Mouse (Mus musculus) forebrain, embryonic 10.5 days (tissue): ENCODE results near the gene Zbtb9. TPM values are rescaled to one million over a fixed set of nuclear protein-coding genes. Genes with fewer than 3 reads are reported as not detected.
A peak's percentile ranks its signal among the peaks of the same experiment; 100 is the strongest.

Experiments
- DNase-seq: peaks from one replicate; pipeline ENCODE4 v3.0.0-alpha.2; 2017; ENCODE audit warnings: low spot score; ENCODE audit errors: extremely low spot score
- H3K27ac ChIP-seq: fragments of 300-500 bp; sonication (generic); 2 replicates; pipeline ENCODE4 v1.5.1; 2016; ENCODE audit warnings: mild to moderate bottlenecking
- H3K27me3 ChIP-seq: fragments of 300-500 bp; sonication (generic); 2 replicates; pipeline ENCODE4 v1.6.1; 2016; ENCODE audit warnings: mild to moderate bottlenecking; ENCODE audit not compliant: poor library complexity, severe bottlenecking
- H3K36me3 ChIP-seq: fragments of 300-500 bp; sonication (generic); replicated peaks from 2 replicates; pipeline ENCODE4 v1.6.1; 2016; ENCODE audit warnings: mild to moderate bottlenecking, moderate library complexity
- H3K4me1 ChIP-seq: fragments of 300-500 bp; sonication (generic); 2 replicates; pipeline ENCODE4 v1.6.1; 2016
- H3K4me3 ChIP-seq: fragments of 300-500 bp; sonication (generic); 2 replicates; pipeline ENCODE4 v1.5.1; 2016; ENCODE audit warnings: mild to moderate bottlenecking, moderate library complexity
- H3K9me3 ChIP-seq: fragments of 300-500 bp; sonication (generic); 2 replicates; pipeline ENCODE4 v1.6.1; 2016; ENCODE audit warnings: mild to moderate bottlenecking, moderate library complexity
- WGBS: fragments of 180-500 bp; shearing (Covaris S2); methylation state at CpG from one replicate; pipeline ENCODE4 v1.1.7; 2016; 5-methylcytosine and 5-hydroxymethylcytosine counted together
- microRNA-seq: library from miRNA; unstranded; fragments of <30 nt; microRNA quantifications from one replicate; pipeline ENCODE4, GENCODE M21; 2017
- polyA plus RNA-seq: library from polyadenylated mRNA; unstranded; fragments of >200 nt; fragmentation: Nextera tagmentation; extraction: Ambion mirVana; gene quantifications from 2 replicates; pipeline ENCODE4 v1.2.1, GENCODE M21; 2016

Gene Zbtb9
- polyA plus RNA-seq, 1 experiment from 2014 or later, result 17.5 TPM

GRCm38 (mm10) chr17:27042840-27043239 lies 69.9 kb downstream of the Zbtb9 start:
- 67% methylated on average over 6 of the region's 6 CpGs for WGBS
- DNase-seq, result no peak
- peaks cover 49% of the 10 kb centered on the region for H3K4me1 ChIP-seq
- H3K36me3 ChIP-seq, result no peaks in the 10 kb centered on the region
- no peak overlapping the region for H3K4me3 ChIP-seq
- H3K9me3 ChIP-seq, result no peaks in the 10 kb centered on the region
- peaks cover 24% of the 10 kb centered on the region for H3K27me3 ChIP-seq
- peak overlapping the region; percentile 72 for H3K27ac ChIP-seq

DNA sequence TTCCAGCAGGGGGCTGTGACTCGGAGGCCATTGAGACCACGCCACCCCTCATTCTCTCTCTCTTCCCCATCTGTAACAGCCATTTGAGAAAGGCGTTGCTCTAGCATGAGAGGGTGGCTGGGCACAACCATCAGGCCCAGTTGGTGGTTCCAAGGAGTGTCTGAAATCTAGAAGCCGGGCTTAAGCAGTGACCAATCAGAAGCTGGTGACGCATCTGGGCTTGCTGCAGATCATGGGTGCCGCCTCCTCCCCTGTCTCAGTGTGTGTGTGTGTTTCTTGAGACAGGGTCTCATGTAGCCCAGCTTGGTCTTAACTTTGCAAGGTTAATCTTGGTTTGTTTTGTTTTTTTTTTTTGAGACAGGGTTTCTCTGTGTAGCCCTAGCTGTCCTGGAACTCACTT lies 72.2 kb downstream of the Zbtb9 start:
- no peak overlapping the region for H3K4me3 ChIP-seq
- H3K36me3 ChIP-seq, result no peaks in the 10 kb centered on the region
- no peaks in the 10 kb centered on the region for H3K9me3 ChIP-seq
- WGBS, result 84% methylated on average over 6 of the region's 6 CpGs
- H3K27me3 ChIP-seq, result peaks cover under 1% of the 10 kb centered on the region; the same call in 1 of the 2 replicates
- no peak overlapping the region for H3K27ac ChIP-seq
- no peak for DNase-seq
- peaks cover 31% of the 10 kb centered on the region for H3K4me1 ChIP-seq

- WGBS, result 72% methylated on average over 14 of the region's 14 CpGs
Measured at GRCm38 (mm10) chr17:27047762-27048444, 74.9 kb downstream of the Zbtb9 start.

DNA sequence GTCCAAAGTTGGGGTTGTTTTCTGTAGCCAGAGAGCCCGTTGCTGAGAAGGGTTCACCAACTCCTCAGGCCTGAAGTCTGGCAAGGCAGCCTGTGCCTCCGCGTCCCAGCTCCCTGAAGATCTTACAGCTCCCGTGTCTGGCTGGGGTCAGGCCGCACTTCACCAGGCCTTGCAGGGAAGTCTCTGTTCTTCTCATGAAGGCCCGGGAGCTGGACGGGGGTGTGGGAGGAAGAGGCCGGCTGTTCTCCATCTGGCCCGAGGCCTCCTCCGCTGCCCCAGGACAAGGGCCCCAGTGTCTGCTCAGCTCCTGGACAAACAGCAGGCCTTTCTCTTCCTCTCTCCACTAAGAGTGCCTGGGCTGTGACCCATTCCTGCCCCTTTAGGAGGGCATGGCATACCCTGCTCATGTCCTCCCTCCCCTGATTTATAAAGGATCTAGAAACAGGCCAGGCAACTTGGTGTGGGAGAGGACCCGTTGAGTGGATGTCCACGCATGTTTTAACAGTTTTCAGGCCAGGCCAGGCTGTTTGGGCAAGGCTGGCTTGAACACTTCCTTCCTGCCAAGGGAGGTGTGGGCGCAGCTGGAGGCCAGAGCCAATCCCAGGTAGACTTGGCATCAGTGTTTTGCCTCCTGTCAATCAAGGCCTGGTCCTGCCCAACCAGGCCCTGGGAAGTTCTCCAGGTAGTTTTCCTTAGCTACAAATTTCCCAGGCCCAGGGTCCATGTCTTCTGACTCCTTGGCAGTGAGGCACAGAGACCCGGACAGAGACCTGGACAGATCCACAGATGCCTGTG lies 75.7 kb downstream of the Zbtb9 start:
- Histone ChIP-seq H3K36me3 (no peaks in the 10 kb centered on the region), H3K4me1 (peaks cover 17% of the 10 kb centered on the region), H3K27ac (peak overlapping the region; percentile 69), H3K27me3 (peaks cover 3% of the 10 kb centered on the region; the same call in 1 of the 2 replicates), H3K9me3 (no peaks in the 10 kb centered on the region), H3K4me3 (no peak overlapping the region)
- WGBS, result 61% methylated on average over 14 of the region's 14 CpGs
- DNase-seq, result no peak

More at GRCm38 (mm10) chr17:27047762-27048444, 74.9 kb downstream of the Zbtb9 start:
- H3K36me3 ChIP-seq, result no peaks in the 10 kb centered on the region
- H3K9me3 ChIP-seq, result no peaks in the 10 kb centered on the region
- peak overlapping the region; percentile 69 for H3K27ac ChIP-seq
- H3K4me1 ChIP-seq, result peaks cover 24% of the 10 kb centered on the region
- H3K27me3 ChIP-seq, result no peaks in the 10 kb centered on the region
- DNase-seq, result no peak
- H3K4me3 ChIP-seq, result no peak overlapping the region

DNA sequence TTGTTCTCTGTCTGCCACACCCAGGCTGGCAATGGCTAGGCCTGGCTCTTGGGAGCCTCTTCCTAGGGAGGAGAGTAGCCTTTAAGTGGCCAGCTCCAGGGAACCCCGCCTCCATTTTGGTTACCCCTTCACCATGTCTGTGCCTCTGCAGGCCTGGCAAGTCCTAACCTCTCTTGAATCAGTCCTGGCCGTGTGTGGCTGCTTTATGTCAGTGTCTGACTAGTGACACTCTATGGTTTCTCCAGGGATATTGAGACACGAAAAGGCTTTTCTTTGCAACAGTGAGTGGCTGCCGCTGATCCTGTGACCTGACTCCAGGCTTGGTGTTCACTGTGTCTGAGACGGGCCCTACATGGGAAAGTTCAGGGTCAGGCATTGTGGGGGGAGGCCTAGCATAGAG lies 77.9 kb downstream of the Zbtb9 start:
- Histone ChIP-seq H3K9me3 (no peaks in the 10 kb centered on the region), H3K4me3 (no peak overlapping the region), H3K36me3 (no peaks in the 10 kb centered on the region), H3K27ac (no peak overlapping the region), H3K4me1 (peaks cover 17% of the 10 kb centered on the region), H3K27me3 (peaks cover 18% of the 10 kb centered on the region)
- DNase-seq, result no peak
- WGBS, result 73% methylated on average over 5 of the region's 5 CpGs

DNA sequence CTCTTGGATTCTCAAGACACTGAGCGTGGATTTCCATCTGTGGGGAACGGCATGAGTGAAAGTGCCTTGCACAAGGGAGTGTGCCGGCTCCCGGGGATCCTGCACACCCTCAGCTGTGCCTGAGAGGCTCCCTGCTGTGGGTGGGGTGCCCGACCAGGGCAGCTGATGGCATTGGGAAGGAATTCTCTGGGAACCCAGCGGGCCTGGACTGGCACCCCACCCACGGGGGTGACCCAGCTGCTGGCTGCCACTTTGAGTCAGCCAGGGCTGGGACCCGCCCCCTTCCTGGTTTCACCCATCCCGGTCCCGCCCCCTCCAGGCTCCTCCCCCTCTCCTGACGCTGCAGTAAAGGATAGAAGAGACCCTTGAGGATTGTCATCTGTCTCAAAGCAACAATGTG lies 78.5 kb downstream of the Zbtb9 start:
- no peaks in the 10 kb centered on the region for H3K36me3 ChIP-seq
- H3K9me3 ChIP-seq, result no peaks in the 10 kb centered on the region
- H3K27me3 ChIP-seq, result peaks cover 25% of the 10 kb centered on the region
- H3K4me1 ChIP-seq, result peaks cover 24% of the 10 kb centered on the region
- peak overlapping the region; percentile 44; the same call in 1 of the 2 replicates for H3K27ac ChIP-seq
- 0 out of 2 replicates have a peak overlapping the region, but pooled peaks have one; percentile 6 for H3K4me3 ChIP-seq
- no peak for DNase-seq
- 43% methylated on average over 9 of the region's 11 CpGs for WGBS

GRCm38 (mm10) chr17:27056170-27056569 lies 83.2 kb downstream of the Zbtb9 start:
- Histone ChIP-seq H3K36me3 (no peaks in the 10 kb centered on the region), H3K9me3 (no peaks in the 10 kb centered on the region), H3K4me3 (peak overlapping the region; percentile 59), H3K27me3 (peaks cover 69% of the 10 kb centered on the region), H3K27ac (peak overlapping the region; percentile 81), H3K4me1 (peaks cover 56% of the 10 kb centered on the region)
- under 1% methylated on average over 13 of the region's 13 CpGs for WGBS
- DNase-seq, result peak; percentile 49

DNA sequence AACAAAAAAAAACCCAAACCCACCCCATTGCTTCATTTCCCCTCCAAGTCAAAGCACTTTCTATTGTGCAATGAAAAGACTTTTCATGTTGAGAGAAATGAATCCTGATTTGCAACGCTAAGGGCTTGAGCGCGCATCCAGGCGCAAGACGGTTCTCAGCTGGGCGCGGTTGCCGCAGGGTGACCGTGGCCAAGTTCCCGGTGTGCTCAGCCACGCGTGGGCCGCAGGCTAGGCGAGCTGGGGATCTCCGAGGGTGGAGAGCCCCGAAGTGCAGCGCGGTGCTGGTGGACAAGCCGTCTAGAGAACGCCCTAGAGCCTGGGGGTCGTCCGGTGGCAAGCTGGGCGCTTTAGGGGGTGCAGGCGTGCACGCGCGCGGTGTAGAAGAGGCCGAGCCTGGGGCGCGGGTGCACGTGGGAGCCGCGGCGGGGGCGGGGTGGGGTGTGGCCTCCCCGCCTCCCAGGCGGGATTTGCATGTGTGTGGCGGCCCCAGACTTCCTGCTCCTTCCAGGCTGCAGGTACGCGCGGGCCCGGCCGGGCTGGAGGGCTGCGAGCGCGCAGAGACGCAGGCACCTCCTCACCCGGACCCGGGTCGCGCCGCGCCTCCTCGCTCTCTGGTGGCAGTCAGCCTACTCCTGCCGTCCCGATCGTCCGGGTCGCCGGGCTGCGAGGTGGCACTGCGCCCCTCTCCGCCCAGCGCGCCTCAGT lies 84.0 kb downstream of the Zbtb9 start, which contains the start of gene Itpr3:
Gene Itpr3 (plus strand): TSS at position 493 of the 705 bp plus-strand sequence.
- Histone ChIP-seq H3K4me1 (peaks cover 48% of the 10 kb centered on the region), H3K27me3 (peaks cover 69% of the 10 kb centered on the region), H3K36me3 (no peaks in the 10 kb centered on the region), H3K4me3 (peak within 1 kb of the TSS; percentile 59), H3K9me3 (no peaks in the 10 kb centered on the region), H3K27ac (peak within 1 kb of the TSS; percentile 81)
- under 1% methylated on average over 66 of the region's 66 CpGs for WGBS
- DNase-seq, result peak; percentile 50

- Histone ChIP-seq H3K4me1 (peaks cover 46% of the 10 kb centered on the region), H3K9me3 (no peaks in the 10 kb centered on the region), H3K36me3 (no peaks in the 10 kb centered on the region), H3K27ac (peak overlapping the region; percentile 81), H3K4me3 (peak overlapping the region; percentile 59), H3K27me3 (peaks cover 69% of the 10 kb centered on the region)
- 2% methylated on average over 24 of the region's 24 CpGs for WGBS
- DNase-seq, result no peak
Measured at GRCm38 (mm10) chr17:27057517-27058055, 84.6 kb downstream of the Zbtb9 start.

Small RNA genes lying within 50 kb of the gene (microRNA-seq; reads per million reads assigned to microRNA genes)
- not detected for gene Mir3083
- 1.5 reads per million for gene Mir6968

Other genes starting within 250 kb of the Zbtb9 start
- gene Bnip1, start 192.1 kb upstream of the Zbtb9 start, polyA plus RNA-seq, result 43.9 and 51.5 TPM in 2 replicates
- not detected in 2 replicates for gene Nkx2-5, start 128.2 kb upstream of the Zbtb9 start, polyA plus RNA-seq
- 11.7 and 12.5 TPM in 2 replicates for gene Kifc5b, start 56.1 kb upstream of the Zbtb9 start, polyA plus RNA-seq
- 2.8 and 2.9 TPM in 2 replicates for gene Phf1, start 40.1 kb upstream of the Zbtb9 start, polyA plus RNA-seq
- gene Cuta, start 33.6 kb upstream of the Zbtb9 start, polyA plus RNA-seq, result 180 and 184 TPM in 2 replicates
- gene Syngap1, start 31.9 kb upstream of the Zbtb9 start, polyA plus RNA-seq, result 1.5 and 1.9 TPM in 2 replicates
- gene Bak1, start 55.8 kb downstream of the Zbtb9 start, polyA plus RNA-seq, result 3.1 and 3.4 TPM in 2 replicates
- 1.6 TPM in 2 replicates for gene Itpr3, start 84.1 kb downstream of the Zbtb9 start, polyA plus RNA-seq
- 394 and 405 TPM in 2 replicates for gene Uqcc2, start 160.7 kb downstream of the Zbtb9 start, polyA plus RNA-seq
- gene Ip6k3, start 194.6 kb downstream of the Zbtb9 start, polyA plus RNA-seq, result 0.06 TPM in 1 of 2 replicates, not detected in the other
- 14.8 TPM in 2 replicates for gene Lemd2, start 231.3 kb downstream of the Zbtb9 start, polyA plus RNA-seq